In the genomic region with DNA sequence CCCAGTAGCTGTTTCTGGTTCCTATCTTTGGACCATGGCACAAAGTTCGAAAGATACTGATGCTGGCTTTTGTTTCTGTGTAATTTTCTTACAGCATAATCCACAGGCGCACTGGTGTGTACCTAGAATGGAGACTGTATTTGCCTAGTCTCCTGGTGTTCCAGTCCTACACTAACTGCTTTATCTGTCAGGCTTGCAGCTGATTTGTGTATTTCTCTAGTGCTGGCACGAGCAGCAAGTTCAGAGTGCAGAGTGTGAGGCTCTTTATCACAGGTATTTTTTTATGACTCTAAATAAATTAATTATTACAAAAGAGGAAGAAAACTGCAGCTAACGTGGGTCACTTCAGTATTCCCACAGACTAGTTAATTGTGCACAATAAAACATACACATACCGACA, we compare ENCODE assay signal across 26 mouse cellular contexts.
"Had no signal": no experiment of that assay in that cellular context is flagged by ENCODE, and none has a peak within 500 bp of the region (broad histone marks: within the 10 kb centered on the region; RNA-seq: fewer than 3 reads in every experiment).

No protein-coding gene starts in this region.

- H3K9me3 ChIP-seq: heart, embryonic 10.5 days; heart, embryonic 12.5 days; hindbrain, embryonic 10.5 days; hindbrain, embryonic 12.5 days; kidney, embryonic 15.5 days; limb, embryonic 13.5 days; limb, embryonic 15.5 days; liver, embryonic 12.5 days had no signal

- DNase-seq: gastrocnemius, adult 2 months; gastrocnemius, postnatal 10 days; gastrocnemius, postnatal 25 days; heart, adult 18-20 months; heart, postnatal 10 days; heart, postnatal 4 days; kidney, adult 11 months; kidney, adult 2 months; kidney, adult 9 months; kidney, postnatal 14 days; kidney, postnatal 36 days; layer of hippocampus, adult 9-11 months; layer of hippocampus, postnatal 36 days; left cerebral cortex, postnatal 4 days had no signal

- H3K4me3 ChIP-seq: gastrocnemius, adult 2 months; heart, embryonic 10.5 days; heart, embryonic 12.5 days; hindbrain, embryonic 10.5 days; hindbrain, embryonic 12.5 days; kidney, embryonic 15.5 days; limb, embryonic 13.5 days; limb, embryonic 15.5 days; liver, embryonic 12.5 days had no signal

- H3K36me3 ChIP-seq: heart, embryonic 10.5 days; heart, embryonic 12.5 days; hindbrain, embryonic 10.5 days; hindbrain, embryonic 12.5 days; kidney, embryonic 15.5 days; limb, embryonic 13.5 days; limb, embryonic 15.5 days; liver, embryonic 12.5 days had no signal

- H3K27me3 ChIP-seq: heart, embryonic 12.5 days; hindbrain, embryonic 12.5 days; kidney, embryonic 15.5 days; limb, embryonic 13.5 days; limb, embryonic 15.5 days; liver, embryonic 12.5 days had no signal

- H3K27ac ChIP-seq: gastrocnemius, adult 2 months; heart, embryonic 10.5 days; hindbrain, embryonic 10.5 days; hindbrain, embryonic 12.5 days; hindbrain, embryonic 14.5 days; kidney, embryonic 15.5 days; kidney, postnatal 0 days; limb, embryonic 13.5 days; limb, embryonic 15.5 days; liver, embryonic 12.5 days had no signal

- H3K9ac ChIP-seq: heart, embryonic 12.5 days; hindbrain, embryonic 12.5 days; hindbrain, embryonic 14.5 days; kidney, embryonic 15.5 days; limb, embryonic 13.5 days; limb, embryonic 15.5 days; liver, embryonic 12.5 days had no signal

- H3K4me1 ChIP-seq: limb, embryonic 13.5 days; limb, embryonic 15.5 days; liver, embryonic 12.5 days had no signal

- H3K4me2 ChIP-seq: heart, embryonic 12.5 days; hindbrain, embryonic 12.5 days; hindbrain, embryonic 14.5 days; kidney, embryonic 15.5 days; limb, embryonic 13.5 days; limb, embryonic 15.5 days; liver, embryonic 12.5 days had no signal

- ATAC-seq: hindbrain, embryonic 16.5 days; inflammation-experienced regulatory T-cells, adult 6 months; liver, embryonic 12.5 days had no signal
